24 mouse cellular contexts compared by ENCODE assay signal in genomic region chr9:44532991-44533580, GRCm38 (mm10). TPM values are rescaled to one million over a fixed set of nuclear protein-coding genes. Genes with fewer than 3 reads are reported as not detected.
DNase-seq lines count a peak whose midpoint lies in the region; ATAC-seq and TF ChIP-seq lines count a peak whose summit lies in the region.
"Had no signal": no experiment of that assay in that cellular context is flagged by ENCODE, and none has a peak within 500 bp of the region (broad histone marks: within the 10 kb centered on the region; RNA-seq: fewer than 3 reads in every experiment).

No protein-coding gene starts in this region.

- H3K4me1 ChIP-seq in forebrain, postnatal 0 days (ENCODE audit: insufficient read depth), result no peaks in the 10 kb centered on the region
- H3K4me1 ChIP-seq: forebrain, embryonic 15.5 days; hindbrain, embryonic 13.5 days; intestine, embryonic 15.5 days; neural tube, embryonic 13.5 days had no signal

- peak; percentile 91 for ATAC-seq in activated CD4-positive, CD25-positive, alpha-beta regulatory T cell, adult 4 months
- ATAC-seq in forebrain, postnatal 0 days, result no peak
- ATAC-seq: forebrain, embryonic 15.5 days; intestine, embryonic 15.5 days; liver, embryonic 12.5 days had no signal

- H3K27ac ChIP-seq in gastrocnemius, adult 2 months, result no peak overlapping the region
- H3K27ac ChIP-seq in forebrain, postnatal 0 days (ENCODE audit: low read depth, low read length), result no peak overlapping the region
- H3K27ac ChIP-seq: forebrain, embryonic 15.5 days; hindbrain, embryonic 13.5 days; intestine, embryonic 15.5 days; liver, embryonic 12.5 days; macrophage; neural tube, embryonic 13.5 days had no signal

- H3K4me2 ChIP-seq in forebrain, postnatal 0 days (ENCODE audit: low read depth), result no peak overlapping the region
- H3K4me2 ChIP-seq: forebrain, embryonic 15.5 days; heart, embryonic 12.5 days; hindbrain, embryonic 13.5 days; intestine, embryonic 15.5 days; liver, embryonic 12.5 days; midbrain, embryonic 11.5 days; neural tube, embryonic 13.5 days had no signal

- no peaks in the 10 kb centered on the region for H3K27me3 ChIP-seq in splenic B cell, adult 2 months (ENCODE audit: control insufficient read depth, insufficient read depth, low read length, poor library complexity, severe bottlenecking)
- H3K27me3 ChIP-seq in forebrain, postnatal 0 days (ENCODE audit: insufficient read depth, low read length), result no peaks in the 10 kb centered on the region
- H3K27me3 ChIP-seq: forebrain, embryonic 15.5 days; heart, embryonic 12.5 days; hindbrain, embryonic 13.5 days; intestine, embryonic 15.5 days; neural tube, embryonic 13.5 days had no signal

- no peak overlapping the region for H3K9ac ChIP-seq in forebrain, postnatal 0 days
- H3K9ac ChIP-seq: forebrain, embryonic 15.5 days; heart, embryonic 12.5 days; hindbrain, embryonic 13.5 days; intestine, embryonic 15.5 days; liver, embryonic 12.5 days; neural tube, embryonic 13.5 days had no signal

- no peak overlapping the region for H3K4me3 ChIP-seq in gastrocnemius, adult 2 months
- H3K4me3 ChIP-seq in forebrain, postnatal 0 days (ENCODE audit: low read depth, low read length), result no peak overlapping the region
- H3K4me3 ChIP-seq: forebrain, embryonic 15.5 days; heart, embryonic 12.5 days; hindbrain, embryonic 13.5 days; intestine, embryonic 15.5 days; liver, embryonic 12.5 days; neural tube, embryonic 13.5 days had no signal

- H3K9me3 ChIP-seq in forebrain, postnatal 0 days (ENCODE audit: low read length), result no peaks in the 10 kb centered on the region
- H3K9me3 ChIP-seq: forebrain, embryonic 15.5 days; intestine, embryonic 15.5 days; liver, embryonic 12.5 days; neural tube, embryonic 13.5 days had no signal

- intact Hi-C loops in gastrocnemius, adult 2 months (cut with DNase I), result no loop called here

- peak; percentile 34 to 38 for DNase-seq in spleen, adult 18-20 months
- no peak for DNase-seq in spleen, postnatal 14 days (ENCODE audit: low spot score in 2 of 2)
- peak; percentile 75 for DNase-seq in splenic B cell, adult 2 months (ENCODE audit: low read depth, low spot score)
- DNase-seq in thymus, postnatal 36 days, result peak; percentile 52 to 72
- DNase-seq in gastrocnemius, adult 2 months, result no peak
- DNase-seq in forebrain, postnatal 0 days, result no peak
- no peak for DNase-seq in cerebellum, adult 9-11 months
- DNase-seq: adrenal gland, postnatal 10 days; cerebellum, postnatal 10 days; kidney, postnatal 36 days; lung, adult 2 months; right cerebral cortex, postnatal 14 days had no signal

- TF ChIP-seq CTCF in gastrocnemius, adult 2 months (IDR thresholded peaks at IDR 0.05), result no peak
- TF ChIP-seq CTCF in forebrain, postnatal 0 days (IDR thresholded peaks at IDR 0.05; ENCODE audit: low read depth), result no peak

- no peaks in the 10 kb centered on the region for H3K36me3 ChIP-seq in splenic B cell, adult 2 months (ENCODE audit: control insufficient read depth, insufficient read depth, low read length, poor library complexity, severe bottlenecking)
- no peaks in the 10 kb centered on the region for H3K36me3 ChIP-seq in forebrain, postnatal 0 days (ENCODE audit: insufficient read depth)
- H3K36me3 ChIP-seq: forebrain, embryonic 15.5 days; heart, embryonic 12.5 days; hindbrain, embryonic 13.5 days; intestine, embryonic 15.5 days; liver, embryonic 12.5 days; neural tube, embryonic 13.5 days had no signal

- WGBS in forebrain, postnatal 0 days, result 88% methylated on average over 6 of the region's 6 CpGs

RNA-seq across cellular contexts. Expression of gene Cxcr5, which starts 28.6 kb away (rescaled TPM):
- 10 to 100 TPM; 49.2 to 80.2 TPM for polyA plus RNA-seq in activated CD4-positive, CD25-positive, alpha-beta regulatory T cell, adult 4 months (2017; shearing (Covaris generic))
- total RNA-seq in gastrocnemius, adult 2 months (2021), result not detected
- total RNA-seq in forebrain, postnatal 0 days (2014; rRNA removed), result not detected in 2 replicates
- polyA plus RNA-seq in forebrain, postnatal 0 days (2015; fragmentation: Nextera tagmentation; extraction: Ambion mirVana), result not detected in 2 replicates
- total RNA-seq: granulocyte monocyte progenitor cell, adult 5-6 weeks; layer of hippocampus, postnatal 10 days had no signal
- polyA plus RNA-seq: forebrain, embryonic 15.5 days; heart, embryonic 12.5 days; kidney, embryonic 14.5 days; liver, embryonic 12.5 days; macrophage; neural tube, embryonic 13.5 days had no signal

RNA-seq across cellular contexts. Expression of gene Bcl9l, which starts 50.5 kb away (rescaled TPM):
- 10 to 100 TPM; 13.2 to 15.2 TPM for polyA plus RNA-seq in activated CD4-positive, CD25-positive, alpha-beta regulatory T cell, adult 4 months (2017; shearing (Covaris generic))
- 10 to 100 TPM; 38.3 to 43.6 TPM for total RNA-seq in gastrocnemius, adult 2 months (2021)
- 29.2 and 38.7 TPM in 2 replicates for total RNA-seq in forebrain, postnatal 0 days (2014; rRNA removed)
- 9.3 and 13.0 TPM in 2 replicates for polyA plus RNA-seq in forebrain, postnatal 0 days (2015; fragmentation: Nextera tagmentation; extraction: Ambion mirVana)

Comparison
In these comparisons a context has a peak if more than half of its experiments do, and no peak if none do; other contexts are left out.
1. DNase-seq: peak in spleen, adult 18-20 months (2 of 2), splenic B cell, adult 2 months (single experiment) and thymus, postnatal 36 days (2 of 2); none in spleen, postnatal 14 days (0 of 2), gastrocnemius, adult 2 months (single experiment), forebrain, postnatal 0 days (single experiment) and cerebellum, adult 9-11 months (single experiment).